Mouse (Mus musculus) adrenal gland (tissue): Measurements from ENCODE around the gene Mob3b.

Source experiments
- intact Hi-C: fragments of 180-260 bp; cut with DNase I; formaldehyde crosslinking; loops from one replicate; pipeline ENCODE4 v1.15.1; 2025
- long read RNA-seq, 2 experiments: library from polyadenylated mRNA; unstranded; transcript quantifications; one replicate each; pipeline ENCODE4 v2.0.0; 2020; ENCODE audit warnings: borderline replicate concordance in 1 of 2; ENCODE audit not compliant: insufficient replicate concordance in 1 of 2

Mob3b gene
- long read RNA-seq, experiment 1, partial matches to known transcripts = 0 of 11 reads
- long read RNA-seq, experiment 1, other reads (novel, unspliced or antisense) = 10 of 11 reads
- long read RNA-seq, experiment 2, full-length matches to known transcripts = 1 of 11 reads
- long read RNA-seq, experiment 2, partial matches to known transcripts = 1 of 11 reads
- long read RNA-seq, experiment 2, other reads (novel, unspliced or antisense) = 9 of 11 reads

GRCm38 (mm10) chr4:35156751-35157611, at the start of gene Mob3b:
Mob3b (minus strand) TSS chr4:35157484.
- intact Hi-C loops = loop anchor here (2.0 kb wide), 1 partner anchor 196 kb away; no protein-coding TSS in a partner anchor

GRCm38 (mm10) chr4:35204659-35205058, 47.4 kb upstream of the Mob3b start:
- intact Hi-C loops = no loop called here

- intact Hi-C loops = no loop called here
These were observed 46.4 kb upstream of the Mob3b start for GRCm38 (mm10) chr4:35203724-35204123.

GRCm38 (mm10) chr4:35201700-35202099, 44.4 kb upstream of the Mob3b start:
- intact Hi-C loops = no loop called here

- intact Hi-C loops = loop anchor here (2.0 kb wide), 1 partner anchor 234 kb away; no protein-coding TSS in a partner anchor
These were observed 35.4 kb upstream of the Mob3b start for GRCm38 (mm10) chr4:35192725-35193124.

- intact Hi-C loops = no loop called here
These were observed 32.5 kb upstream of the Mob3b start for GRCm38 (mm10) chr4:35189794-35190193.

- intact Hi-C loops = no loop called here
These were observed 30.5 kb upstream of the Mob3b start for GRCm38 (mm10) chr4:35187617-35188326.

- intact Hi-C loops = no loop called here
These were observed 20.8 kb upstream of the Mob3b start for GRCm38 (mm10) chr4:35177926-35178645.

GRCm38 (mm10) chr4:35175566-35175965, 18.3 kb upstream of the Mob3b start:
- intact Hi-C loops = no loop called here

- intact Hi-C loops = no loop called here
These were observed 16.3 kb upstream of the Mob3b start for GRCm38 (mm10) chr4:35173551-35173950.

- intact Hi-C loops = no loop called here
These were observed 15.2 kb upstream of the Mob3b start for GRCm38 (mm10) chr4:35172471-35172870.

- intact Hi-C loops = no loop called here
These were observed 12.4 kb upstream of the Mob3b start for GRCm38 (mm10) chr4:35169571-35170125.

- intact Hi-C loops = no loop called here
These were observed 10.6 kb upstream of the Mob3b start for GRCm38 (mm10) chr4:35167855-35168254.

- intact Hi-C loops = no loop called here
These were observed 8.7 kb upstream of the Mob3b start for GRCm38 (mm10) chr4:35165947-35166346.

GRCm38 (mm10) chr4:35165275-35165674, 8.0 kb upstream of the Mob3b start:
- intact Hi-C loops = no loop called here

- intact Hi-C loops = loop anchor here (2.0 kb wide), 1 partner anchor 197 kb away; no protein-coding TSS in a partner anchor
These were observed 531 bp upstream of the Mob3b start for GRCm38 (mm10) chr4:35157815-35158214.

GRCm38 (mm10) chr4:35156149-35156611, 1.1 kb downstream of the Mob3b start:
- intact Hi-C loops = loop anchor here (2.0 kb wide), 1 partner anchor 195 kb away; no protein-coding TSS in a partner anchor

GRCm38 (mm10) chr4:35155132-35155922, 2.0 kb downstream of the Mob3b start:
- intact Hi-C loops = no loop called here

GRCm38 (mm10) chr4:35154051-35154450, 3.2 kb downstream of the Mob3b start:
- intact Hi-C loops = loop anchor here (5.0 kb wide), 1 partner anchor 52 kb away; no protein-coding TSS in a partner anchor

- intact Hi-C loops = loop anchor here (5.0 kb wide), 1 partner anchor 49 kb away; no protein-coding TSS in a partner anchor
These were observed 5.5 kb downstream of the Mob3b start, which contains the start of gene Ifnk for GRCm38 (mm10) chr4:35151756-35152155. Ifnk (plus strand) TSS chr4:35152056.
